Mouse (Mus musculus): ENCODE data around the gene Gm20479. TPM values are rescaled to one million over a fixed set of nuclear protein-coding genes. Genes with fewer than 3 reads are reported as not detected.
A peak's percentile ranks its signal among the peaks of the same experiment; 100 is the strongest.

Gm20479 gene
- polyA plus RNA-seq, 1 experiment from 2014 or later, result not detected

GRCm38 (mm10) chr7:27331541-27331851 lies 25.7 kb downstream of the Gm20479 start:
- Histone ChIP-seq H3K9ac (replicated peaks) (no peak overlapping the region), H3K36me3 (no peaks in the 10 kb centered on the region), H3K27me3 (peaks cover 94% of the 10 kb centered on the region), H3K4me1 (replicated peaks) (peaks cover 53% of the 10 kb centered on the region), H3K9me3 (no peaks in the 10 kb centered on the region), H3K4me3 (replicated peaks) (peak overlapping the region; percentile 38; the same call in 1 of the 2 replicates), H3K4me2 (replicated peaks) (no peak overlapping the region; the same call in 1 of the 2 replicates), H3K27ac (no peak overlapping the region)
- ATAC-seq, result no peak
- WGBS, result 4% methylated on average over 8 of the region's 8 CpGs

DNA sequence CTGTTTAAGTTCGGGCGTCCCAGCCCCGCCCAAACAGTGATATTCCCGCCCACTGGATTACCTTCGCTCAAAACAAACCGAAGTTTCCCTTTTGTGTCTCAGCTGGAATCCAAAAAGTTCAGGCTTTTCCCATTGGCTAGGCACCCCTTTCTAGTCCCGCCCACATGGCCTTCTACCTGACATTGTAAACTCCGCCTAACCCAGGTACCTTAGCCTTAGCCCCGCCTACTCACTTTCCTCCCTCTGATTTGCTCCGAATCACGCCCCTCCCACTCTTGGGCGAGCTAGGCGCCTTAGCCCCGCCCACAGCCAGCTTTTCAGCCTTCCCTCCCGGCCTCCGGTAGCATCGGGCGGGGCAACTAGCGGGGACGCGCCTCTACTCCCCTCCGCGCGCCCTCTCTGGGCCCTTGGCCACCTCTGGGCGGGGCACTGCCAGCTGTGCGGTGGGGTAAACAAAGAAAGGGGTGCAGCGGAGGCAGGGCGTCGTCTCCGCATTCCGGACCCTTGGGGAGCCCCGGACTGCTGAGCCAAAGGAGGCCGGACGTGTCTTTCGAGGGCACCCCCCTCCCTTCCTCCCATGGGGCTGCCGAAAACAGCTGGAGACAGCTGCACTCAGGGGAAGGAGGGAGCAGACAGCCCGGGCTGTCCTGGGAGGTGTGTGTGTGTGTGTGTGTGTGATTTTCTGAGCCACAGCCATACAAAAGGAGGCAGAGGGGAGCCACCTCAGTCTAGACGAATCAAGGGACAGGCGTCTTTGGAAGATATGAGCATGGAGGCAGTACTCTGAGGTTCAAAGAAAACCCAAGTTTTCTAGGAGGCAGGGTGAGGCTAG lies 26.3 kb downstream of the Gm20479 start:
- Histone ChIP-seq H3K27me3 (peaks cover 98% of the 10 kb centered on the region), H3K4me3 (replicated peaks) (peak overlapping the region; percentile 38), H3K9ac (replicated peaks) (no peak overlapping the region), H3K36me3 (no peaks in the 10 kb centered on the region), H3K4me2 (replicated peaks) (peak overlapping the region; percentile 58), H3K4me1 (replicated peaks) (peaks cover 53% of the 10 kb centered on the region), H3K27ac (no peak overlapping the region), H3K9me3 (no peaks in the 10 kb centered on the region)
- ATAC-seq, result no peak
- WGBS, result 1% methylated on average over 39 of the region's 39 CpGs

DNA sequence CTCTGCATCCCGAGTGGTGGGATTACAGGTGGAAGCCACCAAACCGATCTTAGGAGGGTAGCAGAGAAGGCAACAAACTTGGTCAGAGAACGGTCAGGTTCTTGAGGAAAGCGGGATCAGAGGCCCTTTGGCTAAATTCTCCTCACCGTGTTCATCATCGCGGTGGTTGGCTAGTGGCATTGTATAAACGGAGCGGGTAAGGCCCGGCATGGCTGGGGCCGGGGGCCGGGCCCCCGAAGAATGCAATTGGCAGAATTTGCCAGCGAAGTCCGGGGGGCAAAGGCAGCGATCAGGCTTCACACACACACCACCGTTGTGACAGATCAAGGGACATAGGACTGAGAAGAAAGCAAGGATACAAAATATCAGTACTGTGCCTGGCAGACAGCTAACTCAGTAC lies 27.2 kb downstream of the Gm20479 start:
- 26% methylated on average over 17 of the region's 17 CpGs for WGBS
- H3K4me3 ChIP-seq (replicated peaks), result no peak overlapping the region
- H3K27me3 ChIP-seq, result peaks cover 99% of the 10 kb centered on the region
- H3K4me2 ChIP-seq (replicated peaks), result no peak overlapping the region
- no peak for ATAC-seq
- H3K27ac ChIP-seq, result no peak overlapping the region
- H3K9ac ChIP-seq (replicated peaks), result no peak overlapping the region
- H3K4me1 ChIP-seq (replicated peaks), result peaks cover 60% of the 10 kb centered on the region
- no peaks in the 10 kb centered on the region for H3K36me3 ChIP-seq
- H3K9me3 ChIP-seq, result no peaks in the 10 kb centered on the region

DNA sequence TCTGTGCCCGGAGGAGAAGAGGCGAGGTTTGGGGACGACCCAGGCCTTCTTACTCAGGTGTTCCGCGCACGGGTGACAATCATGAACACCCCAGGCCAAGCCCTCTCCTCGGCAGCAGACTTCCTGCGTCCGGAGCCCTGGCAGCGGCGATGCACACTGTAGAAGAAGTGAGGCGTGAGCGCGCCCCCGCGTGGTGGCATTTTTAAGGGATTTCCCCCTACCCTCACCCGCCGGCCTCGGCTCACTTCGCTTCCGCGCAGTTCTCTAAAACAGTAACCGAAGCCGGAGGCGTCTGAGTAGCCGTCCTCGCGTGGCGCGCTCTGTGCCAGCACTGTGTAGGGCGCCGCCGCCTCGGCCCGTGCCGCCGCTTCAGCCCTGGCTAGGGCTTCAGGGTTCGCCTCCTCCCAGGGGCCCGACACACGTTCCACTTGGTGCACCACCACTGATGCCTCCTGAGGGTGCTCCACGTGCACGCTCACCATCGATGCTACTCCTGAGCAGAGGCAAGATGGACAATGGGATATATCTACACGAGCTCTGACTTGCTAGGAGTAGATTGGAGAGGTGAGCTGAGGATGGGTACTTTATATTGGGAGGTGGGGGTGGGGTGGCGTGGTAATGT lies 27.8 kb downstream of the Gm20479 start:
- Histone ChIP-seq H3K9ac (replicated peaks) (no peak overlapping the region; the same call in 1 of the 2 replicates), H3K4me2 (replicated peaks) (peak overlapping the region; percentile 44), H3K36me3 (no peaks in the 10 kb centered on the region), H3K4me3 (replicated peaks) (peak overlapping the region; percentile 22), H3K27me3 (peaks cover 99% of the 10 kb centered on the region), H3K4me1 (replicated peaks) (peaks cover 57% of the 10 kb centered on the region), H3K27ac (no peak overlapping the region), H3K9me3 (no peaks in the 10 kb centered on the region)
- WGBS, result 3% methylated on average over 45 of the region's 45 CpGs
- peak; percentile 37 for ATAC-seq

GRCm38 (mm10) chr7:27328648-27329047 lies 28.6 kb downstream of the Gm20479 start:
- Histone ChIP-seq H3K27ac (no peak overlapping the region), H3K4me2 (replicated peaks) (peak overlapping the region; percentile 44; the same call in 1 of the 2 replicates), H3K9ac (replicated peaks) (no peak overlapping the region), H3K4me1 (replicated peaks) (peaks cover 49% of the 10 kb centered on the region), H3K27me3 (peaks cover 99% of the 10 kb centered on the region), H3K9me3 (no peaks in the 10 kb centered on the region), H3K4me3 (replicated peaks) (no peak overlapping the region), H3K36me3 (no peaks in the 10 kb centered on the region)
- 39% methylated on average over 16 of the region's 16 CpGs for WGBS
- no peak for ATAC-seq

- Histone ChIP-seq H3K4me3 (replicated peaks) (no peak overlapping the region), H3K4me2 (replicated peaks) (no peak overlapping the region), H3K4me1 (replicated peaks) (peaks cover 45% of the 10 kb centered on the region), H3K27ac (no peak overlapping the region), H3K36me3 (no peaks in the 10 kb centered on the region), H3K27me3 (peaks cover 96% of the 10 kb centered on the region), H3K9ac (replicated peaks) (no peak overlapping the region), H3K9me3 (no peaks in the 10 kb centered on the region)
- no peak for ATAC-seq
- 86% methylated on average over 11 of the region's 11 CpGs for WGBS
Observed at GRCm38 (mm10) chr7:27328161-27328560, 29.1 kb downstream of the Gm20479 start.

DNA sequence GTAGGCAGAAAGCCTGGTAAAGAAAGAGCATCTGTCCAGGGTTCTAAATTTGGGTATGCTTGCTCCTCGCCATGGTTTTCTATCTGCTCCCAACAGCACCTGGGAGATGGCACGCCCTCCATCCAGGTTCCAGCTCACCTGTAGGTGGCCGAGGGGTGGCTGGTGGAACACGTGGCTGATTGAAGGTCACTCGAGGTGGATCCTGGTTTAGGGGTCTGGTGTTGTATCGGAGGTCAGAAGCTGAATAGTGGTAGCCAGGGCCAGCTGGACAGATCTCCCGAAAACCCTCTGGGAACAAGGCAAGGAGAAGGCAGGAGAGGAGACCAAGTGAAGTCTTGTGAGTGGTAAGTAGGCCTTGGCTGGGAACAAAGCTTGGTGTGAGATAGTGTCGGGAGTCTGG lies 29.7 kb downstream of the Gm20479 start:
- Histone ChIP-seq H3K4me1 (replicated peaks) (peaks cover 38% of the 10 kb centered on the region), H3K27ac (no peak overlapping the region), H3K9me3 (no peaks in the 10 kb centered on the region), H3K4me2 (replicated peaks) (no peak overlapping the region), H3K4me3 (replicated peaks) (no peak overlapping the region), H3K9ac (replicated peaks) (no peak overlapping the region), H3K36me3 (no peaks in the 10 kb centered on the region), H3K27me3 (peaks cover 92% of the 10 kb centered on the region)
- 91% methylated on average over 8 of the region's 8 CpGs for WGBS
- no peak for ATAC-seq

- no peak for ATAC-seq
- Histone ChIP-seq H3K36me3 (no peaks in the 10 kb centered on the region), H3K27ac (no peak overlapping the region), H3K27me3 (peaks cover 85% of the 10 kb centered on the region), H3K4me3 (replicated peaks) (peak overlapping the region; percentile 27), H3K9ac (replicated peaks) (no peak overlapping the region), H3K9me3 (no peaks in the 10 kb centered on the region), H3K4me2 (replicated peaks) (peak overlapping the region; percentile 49), H3K4me1 (replicated peaks) (peaks cover 34% of the 10 kb centered on the region)
- WGBS, result 29% methylated on average over 34 of the region's 34 CpGs
Observed at GRCm38 (mm10) chr7:27326101-27326880, 30.9 kb downstream of the Gm20479 start.

GRCm38 (mm10) chr7:27325697-27326096 lies 31.5 kb downstream of the Gm20479 start:
- no peaks in the 10 kb centered on the region for H3K36me3 ChIP-seq
- 0 out of 2 replicates have a peak, but pooled peaks have one; percentile 19 for ATAC-seq
- no peaks in the 10 kb centered on the region for H3K9me3 ChIP-seq
- no peak overlapping the region for H3K27ac ChIP-seq
- peak overlapping the region; percentile 27 for H3K4me3 ChIP-seq (replicated peaks)
- H3K27me3 ChIP-seq, result peaks cover 79% of the 10 kb centered on the region
- H3K4me2 ChIP-seq (replicated peaks), result peak overlapping the region; percentile 49
- no peak overlapping the region for H3K9ac ChIP-seq (replicated peaks)
- peaks cover 29% of the 10 kb centered on the region for H3K4me1 ChIP-seq (replicated peaks)
- 1% methylated on average over 24 of the region's 24 CpGs for WGBS

DNA sequence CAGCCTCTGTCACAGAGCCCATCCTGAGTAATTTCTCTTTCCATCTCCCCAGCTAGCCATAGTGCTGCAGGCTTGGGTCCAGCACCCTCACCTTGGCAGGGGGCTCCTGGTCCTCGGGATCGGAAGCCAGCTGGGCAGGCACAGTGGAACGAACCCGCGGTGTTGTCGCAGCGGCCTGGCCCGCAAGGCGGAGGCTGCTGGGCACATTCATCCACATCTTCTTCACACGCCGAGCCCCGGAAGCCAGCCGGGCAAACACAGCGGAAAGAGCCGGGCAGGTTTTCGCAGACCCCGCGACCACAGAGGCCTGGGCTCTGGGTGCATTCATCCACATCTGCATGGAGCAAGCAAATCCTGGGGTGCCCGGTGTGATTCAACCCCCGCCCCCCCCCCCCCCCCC lies 32.3 kb downstream of the Gm20479 start:
- H3K4me1 ChIP-seq (replicated peaks), result peaks cover 24% of the 10 kb centered on the region
- no peak overlapping the region for H3K4me3 ChIP-seq (replicated peaks)
- H3K9ac ChIP-seq (replicated peaks), result no peak overlapping the region
- peaks cover 72% of the 10 kb centered on the region for H3K27me3 ChIP-seq
- H3K9me3 ChIP-seq, result no peaks in the 10 kb centered on the region
- 43% methylated on average over 18 of the region's 20 CpGs for WGBS
- ATAC-seq, result no peak
- H3K4me2 ChIP-seq (replicated peaks), result no peak overlapping the region; the same call in 1 of the 2 replicates
- no peak overlapping the region for H3K27ac ChIP-seq
- H3K36me3 ChIP-seq, result no peaks in the 10 kb centered on the region

DNA sequence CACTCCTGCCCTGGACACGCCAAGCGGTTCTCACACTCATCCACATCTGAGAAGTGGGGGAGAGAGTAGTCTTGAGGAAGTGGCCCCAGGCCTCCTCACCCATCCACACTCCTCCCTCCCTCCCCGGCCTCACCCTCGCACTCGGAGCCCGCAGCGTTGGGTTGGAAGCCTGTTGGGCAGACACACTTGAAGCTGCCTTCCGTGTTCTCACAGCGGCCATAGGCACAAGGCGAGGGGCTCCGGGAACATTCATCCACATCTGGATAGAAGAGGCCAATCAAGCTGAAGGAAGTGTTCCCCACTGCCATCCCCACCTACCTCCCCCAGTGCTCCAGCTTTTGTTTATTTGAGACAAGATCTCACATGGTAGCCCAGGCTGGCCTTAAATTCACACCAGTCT lies 33.1 kb downstream of the Gm20479 start:
- WGBS, result 97% methylated on average over 11 of the region's 11 CpGs
- H3K4me3 ChIP-seq (replicated peaks), result no peak overlapping the region
- peaks cover 18% of the 10 kb centered on the region for H3K4me1 ChIP-seq (replicated peaks)
- peaks cover 65% of the 10 kb centered on the region for H3K27me3 ChIP-seq
- no peak overlapping the region for H3K27ac ChIP-seq
- no peaks in the 10 kb centered on the region for H3K9me3 ChIP-seq
- no peaks in the 10 kb centered on the region for H3K36me3 ChIP-seq
- no peak overlapping the region for H3K9ac ChIP-seq (replicated peaks)
- H3K4me2 ChIP-seq (replicated peaks), result no peak overlapping the region
- no peak for ATAC-seq

- H3K27me3 ChIP-seq, result peaks cover 53% of the 10 kb centered on the region
- no peak overlapping the region for H3K4me2 ChIP-seq (replicated peaks)
- peaks cover 12% of the 10 kb centered on the region for H3K4me1 ChIP-seq (replicated peaks)
- no peak overlapping the region for H3K9ac ChIP-seq (replicated peaks)
- H3K4me3 ChIP-seq (replicated peaks), result no peak overlapping the region
- ATAC-seq, result no peak
- no peak overlapping the region for H3K27ac ChIP-seq
- no peaks in the 10 kb centered on the region for H3K9me3 ChIP-seq
- WGBS, result 88% methylated on average over 5 of the region's 5 CpGs
- H3K36me3 ChIP-seq, result no peaks in the 10 kb centered on the region
Observed at GRCm38 (mm10) chr7:27323001-27323400, 34.2 kb downstream of the Gm20479 start.
